Mouse (Mus musculus): Measurements from ENCODE around the gene Trmt13.

- TF ChIP-seq CTCF (conservative IDR thresholded peaks at IDR 0.05 in 1 of 2, IDR thresholded peaks at IDR 0.05 in 1 of 2; ENCODE audit: low read depth in 2 of 2, low read length in 2 of 2) (no peak), ETS1 (conservative IDR thresholded peaks at IDR 0.05; ENCODE audit: low read depth, low read length) (no peak), POLR2A (IDR thresholded peaks at IDR 0.05; ENCODE audit: low read depth, low read length) (no peak), BHLHE40 (IDR thresholded peaks at IDR 0.05; ENCODE audit: low read depth, low read length) (no peak), IRF4 (IDR thresholded peaks at IDR 0.05; ENCODE audit: low read depth, low read length) (no peak), CHD2 (IDR thresholded peaks at IDR 0.05; ENCODE audit: low read length) (no peak), NRF1 (IDR thresholded peaks at IDR 0.05; ENCODE audit: low read depth, low read length) (no peak), MAFK (IDR thresholded peaks at IDR 0.05; ENCODE audit: insufficient replicate concordance, low read length) (no peak), EP300 (IDR thresholded peaks at IDR 0.05; ENCODE audit: low read length) (no peak)
Observed at GRCm38 (mm10) chr3:116618855-116619254, 4.5 kb upstream of the Trmt13 start.

All from CH12.LX (cell line).